Mouse (Mus musculus): ENCODE measurements around the gene Ucma. TPM values are rescaled to one million over a fixed set of nuclear protein-coding genes. Genes with fewer than 3 reads are reported as not detected.

Gene Ucma
- polyA plus RNA-seq, 2 experiments, result 4.2 to 9.9 TPM

DNA sequence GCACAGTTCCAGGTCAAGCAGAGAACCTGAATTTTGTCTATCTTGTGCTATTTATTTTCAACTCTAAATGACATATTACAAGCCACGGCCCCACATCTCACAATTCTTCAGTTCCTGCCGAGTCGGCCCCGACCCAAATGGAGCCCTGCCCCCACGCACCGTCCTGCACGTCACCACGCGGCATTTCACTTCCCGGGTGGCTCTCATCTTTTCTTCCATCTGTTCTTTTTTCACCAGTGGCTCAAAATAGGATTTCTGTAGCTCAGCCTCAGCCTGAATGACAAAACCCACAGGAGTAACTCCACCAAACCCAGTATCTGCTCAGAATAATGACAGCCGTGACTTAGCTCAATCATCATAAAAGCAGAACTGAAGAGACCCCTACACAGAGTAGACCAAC is 17.7 kb downstream of the Ucma start:
- Histone ChIP-seq H3K27ac (replicated peaks; ENCODE audit: low read depth, low read length) (no peak overlapping the region), H3K9ac (ENCODE audit: low read depth, low read length, severe bottlenecking) (no peak overlapping the region), H3K36me3 (ENCODE audit: control insufficient read depth, insufficient read depth, low read length) (peaks cover 47% of the 10 kb centered on the region), H3K9me3 (ENCODE audit: control insufficient read depth, low read length) (no peaks in the 10 kb centered on the region), H3K27me3 (ENCODE audit: control insufficient read depth, insufficient read depth, low read length) (no peaks in the 10 kb centered on the region), H3K4me3 (replicated peaks; ENCODE audit: low read length) (no peak overlapping the region), H3K4me1 (ENCODE audit: control insufficient read depth, insufficient read depth, low read length) (no peaks in the 10 kb centered on the region), H3K4me2 (replicated peaks; ENCODE audit: low read depth, low read length, severe bottlenecking) (no peak overlapping the region)
- ATAC-seq (ENCODE audit: low FRiP score, low read depth) (no peak), DNase-seq (ENCODE audit: low spot score) (no peak)
- no peak for TF ChIP-seq POLR2A (IDR thresholded peaks at IDR 0.05; ENCODE audit: borderline replicate concordance, extremely low read depth, insufficient read depth, insufficient read length)
- WGBS, result 95% methylated on average over 11 of the region's 11 CpGs

DNA sequence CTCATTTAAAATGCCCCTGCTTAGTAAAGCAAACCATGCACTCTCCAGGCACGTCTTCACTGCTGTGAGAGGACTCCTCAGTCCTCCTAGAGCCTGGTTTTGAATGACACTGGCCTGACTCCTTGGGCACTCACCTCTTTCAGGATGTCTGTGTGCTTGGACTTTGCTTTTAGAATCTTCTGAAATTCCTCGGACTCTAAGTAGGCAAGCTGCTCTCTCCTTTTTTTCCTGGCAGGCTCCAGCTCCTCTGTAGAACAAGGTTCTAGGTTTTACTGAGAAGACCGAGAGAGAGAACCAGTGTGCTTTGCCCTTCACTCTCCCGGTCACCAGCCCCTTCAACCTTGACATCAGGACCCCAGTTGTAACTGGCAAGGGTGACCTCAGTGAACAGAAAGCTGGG is 18.5 kb downstream of the Ucma start:
- H3K27me3 ChIP-seq (ENCODE audit: control insufficient read depth, insufficient read depth, low read length), result no peaks in the 10 kb centered on the region
- no peak overlapping the region for H3K9ac ChIP-seq (ENCODE audit: low read depth, low read length, severe bottlenecking)
- H3K27ac ChIP-seq (replicated peaks; ENCODE audit: low read depth, low read length), result no peak overlapping the region
- whole genome bisulfite sequencing, result 91% methylated on average over 4 of the region's 4 CpGs
- no peaks in the 10 kb centered on the region for H3K9me3 ChIP-seq (ENCODE audit: control insufficient read depth, low read length)
- H3K4me1 ChIP-seq (ENCODE audit: control insufficient read depth, insufficient read depth, low read length), result no peaks in the 10 kb centered on the region
- H3K4me3 ChIP-seq (replicated peaks; ENCODE audit: low read length), result no peak overlapping the region
- peaks cover 50% of the 10 kb centered on the region for H3K36me3 ChIP-seq (ENCODE audit: control insufficient read depth, insufficient read depth, low read length)
- H3K4me2 ChIP-seq (replicated peaks; ENCODE audit: low read depth, low read length, severe bottlenecking), result no peak overlapping the region
- ATAC-seq (ENCODE audit: low FRiP score, low read depth) (no peak), DNase-seq (ENCODE audit: low spot score) (no peak)
- no peak for TF ChIP-seq POLR2A (IDR thresholded peaks at IDR 0.05; ENCODE audit: borderline replicate concordance, extremely low read depth, insufficient read depth, insufficient read length)

DNA sequence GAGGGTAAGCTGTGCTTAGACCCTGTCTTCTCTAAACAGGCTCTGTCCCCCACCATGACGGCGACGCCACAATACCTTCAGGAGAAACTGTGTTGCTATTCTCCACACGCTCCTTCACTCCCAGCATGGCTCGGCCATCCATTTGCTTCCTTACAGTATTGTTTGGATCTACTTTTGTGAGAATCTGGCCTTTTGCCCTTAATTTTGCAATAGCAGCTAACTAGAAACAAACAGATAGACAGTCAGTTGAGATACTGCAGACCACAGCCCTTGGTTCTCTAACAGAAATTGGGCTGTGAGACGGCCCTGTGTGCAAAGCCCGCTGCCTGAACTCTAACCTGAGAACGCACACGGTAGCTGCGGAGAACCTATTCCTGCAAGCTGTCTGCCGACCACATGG is 19.7 kb downstream of the Ucma start:
- Histone ChIP-seq H3K4me2 (replicated peaks; ENCODE audit: low read depth, low read length, severe bottlenecking) (no peak overlapping the region), H3K36me3 (ENCODE audit: control insufficient read depth, insufficient read depth, low read length) (peaks cover 55% of the 10 kb centered on the region), H3K27me3 (ENCODE audit: control insufficient read depth, insufficient read depth, low read length) (no peaks in the 10 kb centered on the region)

DNA sequence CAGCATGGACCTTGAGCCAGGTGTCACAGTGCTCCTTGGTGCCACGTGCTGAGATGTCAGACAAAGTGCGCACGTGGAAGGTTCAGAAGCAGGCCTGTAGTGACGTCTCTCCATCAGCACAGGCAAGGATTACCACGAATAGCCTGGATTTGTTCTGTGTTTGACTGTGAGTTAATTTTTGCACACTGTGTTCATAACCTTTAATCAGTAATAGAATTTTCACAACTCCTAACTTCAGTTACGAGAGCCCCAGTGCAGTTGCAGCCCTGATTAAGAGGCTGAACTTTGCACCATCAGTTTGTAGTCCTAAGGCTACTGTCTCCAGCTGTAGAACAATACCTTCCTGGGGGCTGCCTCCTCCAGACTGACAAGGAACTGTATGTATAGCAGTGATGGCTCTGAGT is 20.5 kb downstream of the Ucma start:
- no peak overlapping the region for H3K4me3 ChIP-seq (replicated peaks; ENCODE audit: low read length)
- no peak overlapping the region for H3K9ac ChIP-seq (ENCODE audit: low read depth, low read length, severe bottlenecking)
- ATAC-seq (ENCODE audit: low FRiP score, low read depth), result no peak
- no peak overlapping the region for H3K27ac ChIP-seq (replicated peaks; ENCODE audit: low read depth, low read length)
- no peaks in the 10 kb centered on the region for H3K4me1 ChIP-seq (ENCODE audit: control insufficient read depth, insufficient read depth, low read length)
- no peaks in the 10 kb centered on the region for H3K9me3 ChIP-seq (ENCODE audit: control insufficient read depth, low read length)
- DNase-seq (ENCODE audit: low spot score), result no peak
- H3K36me3 ChIP-seq (ENCODE audit: control insufficient read depth, insufficient read depth, low read length), result peaks cover 55% of the 10 kb centered on the region
- no peaks in the 10 kb centered on the region for H3K27me3 ChIP-seq (ENCODE audit: control insufficient read depth, insufficient read depth, low read length)
- H3K4me2 ChIP-seq (replicated peaks; ENCODE audit: low read depth, low read length, severe bottlenecking), result no peak overlapping the region
- TF ChIP-seq POLR2A (IDR thresholded peaks at IDR 0.05; ENCODE audit: borderline replicate concordance, extremely low read depth, insufficient read depth, insufficient read length), result no peak
- 90% methylated on average over 6 of the region's 6 CpGs for WGBS

More for the DNA sequence above, 19.7 kb downstream of the Ucma start:
- TF ChIP-seq POLR2A (IDR thresholded peaks at IDR 0.05; ENCODE audit: borderline replicate concordance, extremely low read depth, insufficient read depth, insufficient read length), result no peak
- WGBS, result 93% methylated on average over 11 of the region's 11 CpGs
- ATAC-seq (ENCODE audit: low FRiP score, low read depth) (no peak), DNase-seq (ENCODE audit: low spot score) (no peak)
- no peak overlapping the region for H3K9ac ChIP-seq (ENCODE audit: low read depth, low read length, severe bottlenecking)
- H3K4me1 ChIP-seq (ENCODE audit: control insufficient read depth, insufficient read depth, low read length), result no peaks in the 10 kb centered on the region
- H3K9me3 ChIP-seq (ENCODE audit: control insufficient read depth, low read length), result no peaks in the 10 kb centered on the region
- H3K27ac ChIP-seq (replicated peaks; ENCODE audit: low read depth, low read length), result no peak overlapping the region
- no peak overlapping the region for H3K4me3 ChIP-seq (replicated peaks; ENCODE audit: low read length)

DNA sequence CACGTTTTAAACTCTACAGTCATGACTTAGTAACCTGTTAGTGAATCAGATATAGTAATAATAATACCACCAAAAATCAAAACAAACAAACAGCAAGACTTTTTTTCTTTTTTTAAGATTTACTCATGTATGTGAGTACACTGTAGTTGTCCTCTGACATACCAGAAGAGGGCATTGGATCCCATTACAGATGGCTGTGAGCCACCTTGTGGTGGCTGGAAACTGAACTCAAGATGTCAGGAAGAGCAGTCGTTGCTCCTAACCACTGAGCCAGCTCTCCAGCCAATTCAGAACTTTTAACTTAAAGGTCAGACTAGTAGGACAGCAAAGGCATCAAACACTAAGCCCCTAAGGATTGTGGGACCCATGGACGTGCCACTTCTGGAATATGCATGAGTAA is 23.0 kb downstream of the Ucma start:
- no peak for TF ChIP-seq POLR2A (IDR thresholded peaks at IDR 0.05; ENCODE audit: borderline replicate concordance, extremely low read depth, insufficient read depth, insufficient read length)
- no peaks in the 10 kb centered on the region for H3K27me3 ChIP-seq (ENCODE audit: control insufficient read depth, insufficient read depth, low read length)
- no peaks in the 10 kb centered on the region for H3K9me3 ChIP-seq (ENCODE audit: control insufficient read depth, low read length)
- WGBS, result 78% methylated on average over 3 of the region's 3 CpGs
- no peak overlapping the region for H3K9ac ChIP-seq (ENCODE audit: low read depth, low read length, severe bottlenecking)
- H3K4me1 ChIP-seq (ENCODE audit: control insufficient read depth, insufficient read depth, low read length), result no peaks in the 10 kb centered on the region
- DNase-seq (ENCODE audit: low spot score) (no peak), ATAC-seq (ENCODE audit: low FRiP score, low read depth) (no peak)
- no peak overlapping the region for H3K27ac ChIP-seq (replicated peaks; ENCODE audit: low read depth, low read length)
- no peak overlapping the region for H3K4me2 ChIP-seq (replicated peaks; ENCODE audit: low read depth, low read length, severe bottlenecking)
- H3K4me3 ChIP-seq (replicated peaks; ENCODE audit: low read length), result no peak overlapping the region
- H3K36me3 ChIP-seq (ENCODE audit: control insufficient read depth, insufficient read depth, low read length), result peaks cover 55% of the 10 kb centered on the region

DNA sequence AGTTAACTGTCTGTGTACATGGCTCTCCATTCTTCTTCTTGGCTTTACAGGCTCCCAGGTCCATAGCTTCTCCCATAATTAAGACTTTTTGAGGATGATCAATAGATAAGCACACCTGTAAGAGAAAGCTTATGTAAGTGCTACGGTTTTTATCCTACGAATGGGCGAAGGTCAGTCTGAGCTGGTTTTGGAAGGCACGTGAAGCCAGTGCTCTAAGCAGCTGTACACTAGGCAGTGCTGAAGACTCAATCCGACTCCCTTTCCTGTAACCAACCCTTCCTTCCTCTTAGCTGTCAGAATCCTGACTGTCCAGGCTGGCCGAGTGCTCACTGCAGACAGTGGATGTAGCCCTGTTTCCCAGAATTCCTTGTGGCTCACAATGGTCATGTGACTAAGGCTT is 25.3 kb downstream of the Ucma start:
- no peak overlapping the region for H3K27ac ChIP-seq (replicated peaks; ENCODE audit: low read depth, low read length)
- H3K4me1 ChIP-seq (ENCODE audit: control insufficient read depth, insufficient read depth, low read length), result no peaks in the 10 kb centered on the region
- H3K9me3 ChIP-seq (ENCODE audit: control insufficient read depth, low read length), result no peaks in the 10 kb centered on the region
- no peak overlapping the region for H3K9ac ChIP-seq (ENCODE audit: low read depth, low read length, severe bottlenecking)
- no peak for TF ChIP-seq POLR2A (IDR thresholded peaks at IDR 0.05; ENCODE audit: borderline replicate concordance, extremely low read depth, insufficient read depth, insufficient read length)
- no peak overlapping the region for H3K4me3 ChIP-seq (replicated peaks; ENCODE audit: low read length)
- DNase-seq (ENCODE audit: low spot score) (no peak), ATAC-seq (ENCODE audit: low FRiP score, low read depth) (no peak)
- WGBS, result 96% methylated on average over 6 of the region's 6 CpGs
- H3K4me2 ChIP-seq (replicated peaks; ENCODE audit: low read depth, low read length, severe bottlenecking), result no peak overlapping the region
- no peaks in the 10 kb centered on the region for H3K27me3 ChIP-seq (ENCODE audit: control insufficient read depth, insufficient read depth, low read length)
- peaks cover 54% of the 10 kb centered on the region for H3K36me3 ChIP-seq (ENCODE audit: control insufficient read depth, insufficient read depth, low read length)
